Mouse (Mus musculus): ENCODE results near the gene Sema4b.
A peak's percentile ranks its signal among the peaks of the same experiment; 100 is the strongest.

The Sema4b gene

GRCm38 (mm10) chr7:80198863-80199262, 12.2 kb downstream of the Sema4b start:
- DNase-seq: peak in 1 of 2 experiments; percentile 31

GRCm38 (mm10) chr7:80199286-80199685, 12.6 kb downstream of the Sema4b start:
- no peak for DNase-seq

GRCm38 (mm10) chr7:80199851-80200587, 13.4 kb downstream of the Sema4b start:
- no peak for DNase-seq

- DNase-seq: no peak
Observed at GRCm38 (mm10) chr7:80200588-80200945, 13.9 kb downstream of the Sema4b start.

- DNase-seq: no peak
Observed at GRCm38 (mm10) chr7:80200963-80201539, 14.4 kb downstream of the Sema4b start.

- DNase-seq: no peak
Observed at GRCm38 (mm10) chr7:80201888-80202540, 15.4 kb downstream of the Sema4b start.

- no peak for DNase-seq
Observed at GRCm38 (mm10) chr7:80202961-80203360, 16.3 kb downstream of the Sema4b start.

GRCm38 (mm10) chr7:80203638-80204096, 17.0 kb downstream of the Sema4b start:
- DNase-seq: no peak

- DNase-seq: no peak
Observed at GRCm38 (mm10) chr7:80204362-80204761, 17.7 kb downstream of the Sema4b start.

- DNase-seq: no peak
Observed at GRCm38 (mm10) chr7:80204961-80205360, 18.3 kb downstream of the Sema4b start.

GRCm38 (mm10) chr7:80205705-80206589, 19.3 kb downstream of the Sema4b start:
- DNase-seq: no peak

GRCm38 (mm10) chr7:80207314-80207731, 20.7 kb downstream of the Sema4b start:
- no peak for DNase-seq

- no peak for DNase-seq
Observed at GRCm38 (mm10) chr7:80208026-80208642, 21.5 kb downstream of the Sema4b start.

GRCm38 (mm10) chr7:80208738-80209430, 22.2 kb downstream of the Sema4b start:
- DNase-seq: no peak

- DNase-seq: no peak
Observed at GRCm38 (mm10) chr7:80209669-80210068, 23.0 kb downstream of the Sema4b start.

GRCm38 (mm10) chr7:80210982-80211381, 24.3 kb downstream of the Sema4b start:
- DNase-seq: no peak

- DNase-seq: no peak
Observed at GRCm38 (mm10) chr7:80213604-80214003, 27.0 kb downstream of the Sema4b start.

GRCm38 (mm10) chr7:80214459-80214858, 27.8 kb downstream of the Sema4b start:
- no peak for DNase-seq

GRCm38 (mm10) chr7:80215398-80215797, 28.8 kb downstream of the Sema4b start:
- DNase-seq: peak; percentile 79 to 81

- DNase-seq: no peak
Observed at GRCm38 (mm10) chr7:80216566-80216965, 29.9 kb downstream of the Sema4b start.

GRCm38 (mm10) chr7:80218666-80219065, 32.0 kb downstream of the Sema4b start:
- no peak for DNase-seq

Data from cerebellum, postnatal 36 days (tissue).